Mouse (Mus musculus) kidney, adult 2 months (tissue): ENCODE measurements at regions not wholly inside any gene's neighbourhood (a gene's known extent, or its start where the extent isn't known, plus 50 kb on each side); places are given as distances from the start of the nearest gene placed in this dataset.

ENCODE experiments used
- CTCF ChIP-seq: fragments of 200-500 bp; conservative IDR thresholded peaks from 2 replicates; pipeline ENCODE4 v1.5.1; 2011; ENCODE audit warnings: low read depth, mild to moderate bottlenecking, control low read depth, low read length, moderate library complexity, mixed read lengths; ENCODE audit not compliant: insufficient read depth, insufficient read length
- POLR2A ChIP-seq: fragments of 200-500 bp; IDR thresholded peaks from one replicate; pipeline ENCODE4 v1.6.1; 2011; ENCODE audit warnings: low read depth, low read length, control low read depth

- TF ChIP-seq CTCF (peak; percentile 71), POLR2A (no peak)
These were observed 207.3 kb upstream of the Vegfc start for GRCm38 (mm10) chr8:53869997-53870596.
